Mouse (Mus musculus) embryonic stem cell, embryonic (primary cell): Measurements from ENCODE around the gene Atxn7l3b.
"Not testable (repeated sequence)": the region's sequence is repeated elsewhere in the genome, so short reads cannot be mapped to it uniquely, and the experiment has no call there.

ENCODE experiments used
- CTCF ChIA-PET, 4 experiments: fragments of 300-600 bp in 2 of 4; fragments of 350-600 bp in 2 of 4; sonication (Branson Sonifier 250); formaldehyde crosslinking; loops; one replicate each; lab custom pipeline; 2022; ENCODE audit warnings: inconsistent platforms in 2 of 4; lab: Charles Lee
- POLR2A ChIA-PET, 4 experiments: fragments of 300-600 bp in 2 of 4; fragments of 350-600 bp in 2 of 4; sonication (Branson Sonifier 250); formaldehyde crosslinking; loops; one replicate each; lab custom pipeline; 2022; ENCODE audit warnings: antibody characterized with exemption in 4 of 4, inconsistent platforms in 1 of 4; lab: Charles Lee

Atxn7l3b gene

GRCm38 (mm10) chr10:112928452-112929221 lies at the start of gene Atxn7l3b:
Atxn7l3b (minus strand) TSS chr10:112929001.
- POLR2A ChIA-PET: interaction anchor here in 2 of 4 experiments (0.6 to 2.1 kb wide), 8 partner anchors 9 to 956 kb away, joined by 3 to 6 read pairs (median 3); no protein-coding TSS in a partner anchor

GRCm38 (mm10) chr10:112977586-112977985 lies 48.8 kb upstream of the Atxn7l3b start:
- POLR2A ChIA-PET: no interaction called here
- CTCF ChIA-PET: no interaction called here

More at GRCm38 (mm10) chr10:112928452-112929221, at the start of gene Atxn7l3b:
- CTCF ChIA-PET: no interaction called here

GRCm38 (mm10) chr10:112973286-112974026 lies 44.7 kb upstream of the Atxn7l3b start:
- ChIA-PET POLR2A (no interaction called here), CTCF (no interaction called here)

- ChIA-PET POLR2A (interaction anchor here in 1 of 4 experiments (0.6 kb wide), 1 partner anchor 47 kb away, joined by 3 read pairs; no protein-coding TSS in a partner anchor), CTCF (no interaction called here)
Observed at GRCm38 (mm10) chr10:112970002-112970589, 41.3 kb upstream of the Atxn7l3b start.

- ChIA-PET POLR2A (no interaction called here), CTCF (no interaction called here)
Observed at GRCm38 (mm10) chr10:112967578-112967977, 38.8 kb upstream of the Atxn7l3b start.

- CTCF ChIA-PET: interaction anchor here in 1 of 4 experiments (0.7 kb wide), 1 partner anchor 1247 kb away, joined by 4 read pairs; no protein-coding TSS in a partner anchor
- POLR2A ChIA-PET: not testable (repeated sequence)
Observed at GRCm38 (mm10) chr10:112962216-112962615, 33.4 kb upstream of the Atxn7l3b start.

- ChIA-PET CTCF (no interaction called here), POLR2A (interaction anchor here in 1 of 4 experiments (0.5 kb wide), 1 partner anchor 77 kb away, joined by 3 read pairs; no protein-coding TSS in a partner anchor)
Observed at GRCm38 (mm10) chr10:112954140-112954539, 25.3 kb upstream of the Atxn7l3b start.

GRCm38 (mm10) chr10:112948453-112948852 lies 19.7 kb upstream of the Atxn7l3b start:
- POLR2A ChIA-PET: no interaction called here
- CTCF ChIA-PET: no interaction called here

- POLR2A ChIA-PET: interaction anchor here in 1 of 4 experiments (0.6 to 2.1 kb wide), 4 partner anchors 9 to 196 kb away, joined by 3 to 6 read pairs (median 3); no protein-coding TSS in a partner anchor
- CTCF ChIA-PET: no interaction called here
Observed at GRCm38 (mm10) chr10:112929222-112929615, 418 bp upstream of the Atxn7l3b start.

- POLR2A ChIA-PET: interaction anchor here in 1 of 4 experiments (0.7 kb wide), 1 partner anchor 29 kb away, joined by 6 read pairs; no protein-coding TSS in a partner anchor
- CTCF ChIA-PET: no interaction called here
Observed at GRCm38 (mm10) chr10:112926961-112927360, 1.8 kb downstream of the Atxn7l3b start.

GRCm38 (mm10) chr10:112926271-112926670 lies 2.5 kb downstream of the Atxn7l3b start:
- POLR2A ChIA-PET: interaction anchor here in 2 of 4 experiments (0.6 to 0.7 kb wide), 3 partner anchors 30 to 291 kb away, joined by 3 to 6 read pairs (median 4); no protein-coding TSS in a partner anchor

GRCm38 (mm10) chr10:112916575-112917190 lies 12.1 kb downstream of the Atxn7l3b start:
- POLR2A ChIA-PET: interaction anchor here in 1 of 4 experiments (0.8 kb wide), 1 partner anchor 11 kb away, joined by 3 read pairs; no protein-coding TSS in a partner anchor
- CTCF ChIA-PET: no interaction called here

More at GRCm38 (mm10) chr10:112926271-112926670, 2.5 kb downstream of the Atxn7l3b start:
- CTCF ChIA-PET: no interaction called here

GRCm38 (mm10) chr10:112900243-112900642 lies 28.6 kb downstream of the Atxn7l3b start:
- ChIA-PET CTCF (no interaction called here), POLR2A (interaction anchor here in 2 of 4 experiments (0.5 to 0.6 kb wide), 2 partner anchors 910 to 1454 kb away, joined by 3 read pairs; no protein-coding TSS in a partner anchor)

GRCm38 (mm10) chr10:112899796-112900195 lies 29.0 kb downstream of the Atxn7l3b start:
- CTCF ChIA-PET: no interaction called here
- POLR2A ChIA-PET: interaction anchor here in 2 of 4 experiments (0.5 to 0.6 kb wide), 2 partner anchors 911 to 1453 kb away, joined by 3 read pairs; no protein-coding TSS in a partner anchor

GRCm38 (mm10) chr10:112896636-112897035 lies 32.2 kb downstream of the Atxn7l3b start:
- CTCF ChIA-PET: no interaction called here
- POLR2A ChIA-PET: interaction anchor here in 1 of 4 experiments (0.6 to 0.9 kb wide), 2 partner anchors 17 to 87 kb away, joined by 3 read pairs; no protein-coding TSS in a partner anchor

- POLR2A ChIA-PET: interaction anchor here in 1 of 4 experiments (0.6 kb wide), 1 partner anchor 481 kb away, joined by 4 read pairs; no protein-coding TSS in a partner anchor
- CTCF ChIA-PET: no interaction called here
Observed at GRCm38 (mm10) chr10:112893622-112894252, 35.1 kb downstream of the Atxn7l3b start.

GRCm38 (mm10) chr10:112884064-112884463 lies 44.7 kb downstream of the Atxn7l3b start:
- CTCF ChIA-PET: no interaction called here

GRCm38 (mm10) chr10:112883688-112884004 lies 45.2 kb downstream of the Atxn7l3b start:
- ChIA-PET POLR2A (no interaction called here), CTCF (no interaction called here)

More at GRCm38 (mm10) chr10:112884064-112884463, 44.7 kb downstream of the Atxn7l3b start:
- POLR2A ChIA-PET: no interaction called here
